Mouse (Mus musculus): Measurements from ENCODE around the gene Mpi. TPM values are rescaled to one million over a fixed set of nuclear protein-coding genes. Genes with fewer than 3 reads are reported as not detected.

The Mpi gene
- polyA plus RNA-seq, 1 experiment from 2014 or later, result 34.5 TPM

- H3K27me3 ChIP-seq (ENCODE audit: insufficient read depth, low read length), result peaks cover 33% of the 10 kb centered on the region
- WGBS, result 6% methylated on average over 23 of the region's 23 CpGs
- no peak for TF ChIP-seq CTCF (IDR thresholded peaks at IDR 0.05; ENCODE audit: low read depth)
- H3K9me3 ChIP-seq (replicated peaks; ENCODE audit: low read length), result no peaks in the 10 kb centered on the region
- H3K4me2 ChIP-seq (ENCODE audit: low read length), result peak overlapping the region; percentile 92
- DNase-seq (ENCODE audit: low spot score), result peak; percentile 66
- ATAC-seq (replicated peaks; ENCODE audit: low FRiP score, low read depth), result no peak; the same call in 1 of the 2 replicates
- H3K4me3 ChIP-seq (replicated peaks; ENCODE audit: low read depth, low read length), result peak overlapping the region; percentile 40
- H3K9ac ChIP-seq (ENCODE audit: low read depth, low read length), result no peak overlapping the region
- no peaks in the 10 kb centered on the region for H3K36me3 ChIP-seq (ENCODE audit: insufficient read depth, low read length)
- H3K27ac ChIP-seq, result peak overlapping the region; percentile 37; the same call in 1 of the 2 replicates
- H3K4me1 ChIP-seq (replicated peaks; ENCODE audit: insufficient read depth, low read length), result peaks cover 21% of the 10 kb centered on the region
Measured at GRCm38 (mm10) chr9:57502911-57503621, 49.5 kb downstream of the Mpi start.

DNA sequence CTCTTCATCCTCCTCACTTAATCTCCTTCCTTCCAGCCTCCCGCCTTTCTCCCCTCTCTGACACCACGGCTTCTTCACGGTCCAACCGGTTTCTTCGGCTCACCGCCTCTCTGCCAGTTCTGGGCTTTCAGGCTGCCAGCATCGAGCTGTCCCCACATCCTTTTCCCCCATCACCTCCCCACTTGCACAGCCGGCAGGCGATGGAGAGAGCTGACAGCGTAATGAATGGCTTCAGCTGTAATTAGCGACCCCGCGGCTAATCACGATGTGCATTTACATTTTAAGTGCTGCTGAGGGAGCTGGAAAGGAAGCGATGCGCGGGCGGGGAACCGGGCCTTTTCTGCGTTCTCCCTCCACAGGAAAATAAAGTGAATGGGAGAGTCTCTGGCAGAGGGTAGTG lies 50.7 kb downstream of the Mpi start:
- Histone ChIP-seq H3K4me1 (replicated peaks; ENCODE audit: insufficient read depth, low read length) (peaks cover 21% of the 10 kb centered on the region), H3K27me3 (ENCODE audit: insufficient read depth, low read length) (peaks cover 33% of the 10 kb centered on the region), H3K4me3 (replicated peaks; ENCODE audit: low read depth, low read length) (no peak overlapping the region), H3K4me2 (ENCODE audit: low read length) (peak overlapping the region; percentile 92; the same call in 1 of the 2 replicates), H3K9ac (ENCODE audit: low read depth, low read length) (no peak overlapping the region), H3K27ac (no peak overlapping the region), H3K36me3 (ENCODE audit: insufficient read depth, low read length) (no peaks in the 10 kb centered on the region), H3K9me3 (replicated peaks; ENCODE audit: low read length) (no peaks in the 10 kb centered on the region)
- ATAC-seq (replicated peaks; ENCODE audit: low FRiP score, low read depth), result no peak
- DNase-seq (ENCODE audit: low spot score), result peak; percentile 46
- under 1% methylated on average over 20 of the region's 20 CpGs for WGBS
- TF ChIP-seq CTCF (IDR thresholded peaks at IDR 0.05; ENCODE audit: low read depth), result no peak

- Histone ChIP-seq H3K4me1 (replicated peaks; ENCODE audit: insufficient read depth, low read length) (peaks cover 21% of the 10 kb centered on the region), H3K9me3 (replicated peaks; ENCODE audit: low read length) (no peaks in the 10 kb centered on the region), H3K4me2 (ENCODE audit: low read length) (peak overlapping the region; percentile 92; the same call in 1 of the 2 replicates)
Measured at GRCm38 (mm10) chr9:57501452-57501851, 51.1 kb downstream of the Mpi start.

DNA sequence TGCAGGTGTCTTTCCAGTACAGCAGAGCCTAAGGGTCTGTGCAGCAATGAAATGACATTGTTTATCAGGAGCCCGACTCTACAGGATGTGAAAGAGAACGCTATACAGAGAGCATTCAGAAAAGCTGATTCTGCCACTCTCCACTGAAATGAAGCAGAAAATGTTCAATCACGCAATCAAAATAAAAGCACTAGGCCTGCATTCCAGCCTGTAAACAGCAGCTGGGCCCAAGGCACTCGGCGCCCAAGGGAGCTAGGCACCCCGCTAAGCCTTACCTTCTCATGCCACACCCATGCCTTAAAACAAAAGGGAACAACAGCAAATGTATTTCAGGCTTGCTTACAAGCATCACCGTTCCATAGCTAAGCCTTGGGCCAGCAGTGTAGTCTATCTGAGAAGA lies 54.0 kb downstream of the Mpi start:
- 70% methylated on average over 7 of the region's 7 CpGs for WGBS
- Histone ChIP-seq H3K9ac (ENCODE audit: low read depth, low read length) (no peak overlapping the region), H3K4me1 (replicated peaks; ENCODE audit: insufficient read depth, low read length) (peaks cover 12% of the 10 kb centered on the region; the same call in 1 of the 2 replicates), H3K4me3 (replicated peaks; ENCODE audit: low read depth, low read length) (no peak overlapping the region), H3K9me3 (replicated peaks; ENCODE audit: low read length) (no peaks in the 10 kb centered on the region), H3K27ac (no peak overlapping the region), H3K27me3 (ENCODE audit: insufficient read depth, low read length) (peaks cover 15% of the 10 kb centered on the region), H3K4me2 (ENCODE audit: low read length) (no peak overlapping the region), H3K36me3 (ENCODE audit: insufficient read depth, low read length) (no peaks in the 10 kb centered on the region)
- no peak for DNase-seq (ENCODE audit: low spot score)
- no peak for ATAC-seq (replicated peaks; ENCODE audit: low FRiP score, low read depth)
- no peak for TF ChIP-seq CTCF (IDR thresholded peaks at IDR 0.05; ENCODE audit: low read depth)

More at GRCm38 (mm10) chr9:57501452-57501851, 51.1 kb downstream of the Mpi start:
- no peak for ATAC-seq (replicated peaks; ENCODE audit: low FRiP score, low read depth)
- no peak overlapping the region for H3K9ac ChIP-seq (ENCODE audit: low read depth, low read length)
- WGBS, result 16% methylated on average over 13 of the region's 13 CpGs
- H3K36me3 ChIP-seq (ENCODE audit: insufficient read depth, low read length), result no peaks in the 10 kb centered on the region
- no peak overlapping the region for H3K4me3 ChIP-seq (replicated peaks; ENCODE audit: low read depth, low read length)
- no peak for TF ChIP-seq CTCF (IDR thresholded peaks at IDR 0.05; ENCODE audit: low read depth)
- no peak overlapping the region for H3K27ac ChIP-seq
- peaks cover 33% of the 10 kb centered on the region for H3K27me3 ChIP-seq (ENCODE audit: insufficient read depth, low read length)
- DNase-seq (ENCODE audit: low spot score), result no peak

DNA sequence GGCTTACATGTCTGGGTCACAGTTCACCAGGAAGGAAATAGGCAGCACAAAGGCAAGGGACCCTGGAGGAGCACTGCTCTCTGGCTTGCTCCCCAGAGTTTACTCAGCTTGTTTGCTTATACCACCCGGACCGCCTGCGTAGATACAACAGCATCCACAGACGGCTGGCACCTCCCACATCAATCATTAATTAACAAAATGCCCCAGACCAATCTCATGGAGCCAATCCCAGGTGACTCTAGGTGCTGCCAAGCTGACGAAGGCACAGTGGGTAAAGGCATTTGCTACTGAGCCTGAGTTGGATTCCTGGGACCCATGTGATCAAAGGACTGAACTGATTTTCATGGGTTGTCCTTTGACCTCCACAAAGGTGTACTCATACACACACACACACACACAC lies 55.3 kb downstream of the Mpi start:
- no peaks in the 10 kb centered on the region for H3K9me3 ChIP-seq (replicated peaks; ENCODE audit: low read length)
- H3K4me1 ChIP-seq (replicated peaks; ENCODE audit: insufficient read depth, low read length), result no peaks in the 10 kb centered on the region
- DNase-seq (ENCODE audit: low spot score) (no peak), ATAC-seq (replicated peaks; ENCODE audit: low FRiP score, low read depth) (no peak)
- H3K27me3 ChIP-seq (ENCODE audit: insufficient read depth, low read length), result peaks cover 2% of the 10 kb centered on the region; the same call in 1 of the 2 replicates
- no peak overlapping the region for H3K4me3 ChIP-seq (replicated peaks; ENCODE audit: low read depth, low read length)
- H3K4me2 ChIP-seq (ENCODE audit: low read length), result no peak overlapping the region
- H3K9ac ChIP-seq (ENCODE audit: low read depth, low read length), result no peak overlapping the region
- H3K27ac ChIP-seq, result no peak overlapping the region
- WGBS, result 49% methylated on average over 5 of the region's 5 CpGs
- no peak for TF ChIP-seq CTCF (IDR thresholded peaks at IDR 0.05; ENCODE audit: low read depth)
- H3K36me3 ChIP-seq (ENCODE audit: insufficient read depth, low read length), result no peaks in the 10 kb centered on the region

- no peaks in the 10 kb centered on the region for H3K36me3 ChIP-seq (ENCODE audit: insufficient read depth, low read length)
- H3K27me3 ChIP-seq (ENCODE audit: insufficient read depth, low read length), result no peaks in the 10 kb centered on the region
- H3K4me2 ChIP-seq (ENCODE audit: low read length), result no peak overlapping the region
- H3K4me1 ChIP-seq (replicated peaks; ENCODE audit: insufficient read depth, low read length), result no peaks in the 10 kb centered on the region
- no peak overlapping the region for H3K27ac ChIP-seq
- no peaks in the 10 kb centered on the region for H3K9me3 ChIP-seq (replicated peaks; ENCODE audit: low read length)
- DNase-seq (ENCODE audit: low spot score) (no peak), ATAC-seq (replicated peaks; ENCODE audit: low FRiP score, low read depth) (no peak)
- TF ChIP-seq CTCF (IDR thresholded peaks at IDR 0.05; ENCODE audit: low read depth), result no peak
- no peak overlapping the region for H3K9ac ChIP-seq (ENCODE audit: low read depth, low read length)
- H3K4me3 ChIP-seq (replicated peaks; ENCODE audit: low read depth, low read length), result no peak overlapping the region
Measured at GRCm38 (mm10) chr9:57494970-57495369, 57.6 kb downstream of the Mpi start.

Other genes starting within 250 kb of the Mpi start
- gene Ppcdc, start 112.6 kb downstream of the Mpi start, polyA plus RNA-seq (2015; fragmentation: Nextera tagmentation; extraction: Ambion mirVana), result 29.6 and 34.8 TPM in 2 replicates
- gene Scamp5, start 84.7 kb downstream of the Mpi start, polyA plus RNA-seq (2015; fragmentation: Nextera tagmentation; extraction: Ambion mirVana), result 18.3 and 19.4 TPM in 2 replicates
- gene Rpp25, start 48.7 kb downstream of the Mpi start, polyA plus RNA-seq (2015; fragmentation: Nextera tagmentation; extraction: Ambion mirVana), result 3.8 and 4.2 TPM in 2 replicates
- gene Cox5a, start 31.5 kb downstream of the Mpi start, polyA plus RNA-seq (2015; fragmentation: Nextera tagmentation; extraction: Ambion mirVana), result 1,314 and 1,348 TPM in 2 replicates
- 13.6 and 15.1 TPM in 2 replicates for gene Fam219b, start 15.2 kb downstream of the Mpi start, polyA plus RNA-seq (2015; fragmentation: Nextera tagmentation; extraction: Ambion mirVana)
- 100 and 104 TPM in 2 replicates for gene Scamp2, start 8.2 kb upstream of the Mpi start, polyA plus RNA-seq (2015; fragmentation: Nextera tagmentation; extraction: Ambion mirVana)
- gene Ulk3, start 36.7 kb upstream of the Mpi start, polyA plus RNA-seq (2015; fragmentation: Nextera tagmentation; extraction: Ambion mirVana), result 8.0 and 8.4 TPM in 2 replicates
- 0.04 TPM in 1 of 2 replicates, not detected in the other for gene Cplx3, start 53.5 kb upstream of the Mpi start, polyA plus RNA-seq (2015; fragmentation: Nextera tagmentation; extraction: Ambion mirVana)
- not detected in 2 replicates for gene Lman1l, start 68.0 kb upstream of the Mpi start, polyA plus RNA-seq (2015; fragmentation: Nextera tagmentation; extraction: Ambion mirVana)
- 23.9 and 25.2 TPM in 2 replicates for gene Csk, start 100.9 kb upstream of the Mpi start, polyA plus RNA-seq (2015; fragmentation: Nextera tagmentation; extraction: Ambion mirVana)
- not detected in 2 replicates for gene Cyp1a2, start 130.9 kb upstream of the Mpi start, polyA plus RNA-seq (2015; fragmentation: Nextera tagmentation; extraction: Ambion mirVana)
- gene Cyp1a1, start 135.2 kb upstream of the Mpi start, polyA plus RNA-seq (2015; fragmentation: Nextera tagmentation; extraction: Ambion mirVana), result 0.29 and 0.34 TPM in 2 replicates
- 23.1 and 26.4 TPM in 2 replicates for gene Edc3, start 155.8 kb upstream of the Mpi start, polyA plus RNA-seq (2015; fragmentation: Nextera tagmentation; extraction: Ambion mirVana)
- 50.3 and 51.7 TPM in 2 replicates for gene Clk3, start 213.1 kb upstream of the Mpi start, polyA plus RNA-seq (2015; fragmentation: Nextera tagmentation; extraction: Ambion mirVana)

All from kidney, postnatal 0 days (tissue).